Mouse (Mus musculus): ENCODE data around the gene Mettl2.

DNA sequence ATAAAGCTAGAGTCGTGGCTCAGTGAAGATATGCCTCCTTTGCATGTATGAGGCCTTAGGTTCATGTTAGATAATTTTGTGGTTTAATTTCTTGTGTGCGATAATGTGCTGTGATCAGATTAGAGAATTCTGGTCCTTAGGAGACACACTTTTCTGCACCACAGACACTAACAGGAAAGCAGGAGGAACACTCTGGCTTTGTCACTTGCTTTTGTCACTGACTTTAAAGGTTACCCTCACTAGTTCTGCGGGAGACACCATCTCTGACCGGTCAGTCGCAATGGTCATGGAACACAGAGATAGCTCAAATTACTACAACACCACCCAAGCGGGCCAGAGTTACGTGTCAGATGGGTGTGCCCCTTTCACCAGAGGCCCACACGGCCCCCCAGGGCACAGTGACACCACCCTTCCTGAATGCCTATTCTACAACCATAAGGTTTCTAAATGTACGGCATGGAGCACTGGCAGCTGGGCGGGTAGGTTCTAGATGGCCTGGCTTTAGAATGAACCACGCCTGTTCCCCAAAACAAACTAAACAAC is 26.2 kb downstream of the Mettl2 start:
- peak; percentile 87 for TF ChIP-seq GATA1 (IDR thresholded peaks at IDR 0.05; ENCODE audit: low read length)
- TF ChIP-seq TAL1 (IDR thresholded peaks at IDR 0.05; ENCODE audit: low read length) = no peak

Measured in erythroblast, embryonic 14.5 days (primary cell).